ENCODE assay signal across 14 mouse cellular contexts in the genomic region with DNA sequence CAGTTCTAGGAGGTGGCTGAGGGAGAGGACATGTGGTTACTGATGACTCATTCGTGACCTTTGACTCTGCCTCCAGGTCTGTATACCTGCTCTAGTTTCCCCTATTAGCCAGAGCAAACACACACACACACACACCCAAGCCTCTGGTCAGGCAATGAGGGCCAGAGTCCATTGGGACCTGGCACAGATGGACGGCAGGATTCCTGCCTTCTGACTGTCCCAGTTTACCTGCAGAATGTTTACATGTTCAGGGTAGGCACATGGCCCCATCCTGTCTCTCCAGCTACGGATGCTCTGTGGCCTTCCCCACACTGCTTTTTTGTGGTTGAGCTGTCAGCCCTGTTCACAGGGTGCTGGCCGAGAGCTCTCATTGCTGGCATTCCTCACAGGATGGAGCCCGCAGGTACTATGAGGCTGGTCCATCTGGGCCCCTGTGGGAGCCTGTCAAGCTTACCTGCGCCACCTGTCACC. TPM values are rescaled to one million over a fixed set of nuclear protein-coding genes. Genes with fewer than 3 reads are reported as not detected.
A peak's percentile ranks its signal among the peaks of the same experiment; 100 is the strongest.
DNase-seq lines count a peak whose midpoint lies in the region; ATAC-seq lines count a peak whose summit lies in the region.
"Had no signal": no experiment of that assay in that cellular context is flagged by ENCODE, and none has a peak within 500 bp of the region (broad histone marks: within the 10 kb centered on the region; RNA-seq: fewer than 3 reads in every experiment).

No protein-coding gene starts in this region.

- peaks cover 8% of the 10 kb centered on the region for H3K36me3 ChIP-seq in kidney, embryonic 14.5 days (ENCODE audit: control insufficient read depth, insufficient read depth, low read length)
- H3K36me3 ChIP-seq in liver, embryonic 13.5 days = peaks cover 9% of the 10 kb centered on the region
- H3K36me3 ChIP-seq in hindbrain, embryonic 10.5 days = peaks cover 11% of the 10 kb centered on the region

- no peak overlapping the region for H3K4me3 ChIP-seq in kidney, embryonic 14.5 days (ENCODE audit: low read length)
- no peak overlapping the region for H3K4me3 ChIP-seq in liver, embryonic 13.5 days (replicated peaks)
- no peak overlapping the region for H3K4me3 ChIP-seq in hindbrain, embryonic 10.5 days
- H3K4me3 ChIP-seq: embryonic facial prominence, embryonic 13.5 days; gastrocnemius, adult 2 months; hindbrain, embryonic 15.5 days; limb, embryonic 15.5 days; myocyte had no signal

- no peak overlapping the region for H3K4me2 ChIP-seq in kidney, embryonic 14.5 days (replicated peaks; ENCODE audit: low read depth, low read length)
- H3K4me2 ChIP-seq in liver, embryonic 13.5 days = peak overlapping the region; percentile 25; the same call in 1 of the 2 replicates
- H3K4me2 ChIP-seq: embryonic facial prominence, embryonic 13.5 days; hindbrain, embryonic 15.5 days; limb, embryonic 15.5 days had no signal

- no peak for ATAC-seq in kidney, embryonic 14.5 days (ENCODE audit: low FRiP score, low TSS enrichment)
- peak; percentile 39 for ATAC-seq in liver, embryonic 13.5 days (ENCODE audit: low read depth)

- no peak overlapping the region for H3K27ac ChIP-seq in kidney, embryonic 14.5 days (ENCODE audit: low read depth, low read length)
- peak overlapping the region; percentile 73 for H3K27ac ChIP-seq in liver, embryonic 13.5 days
- no peak overlapping the region for H3K27ac ChIP-seq in hindbrain, embryonic 10.5 days
- H3K27ac ChIP-seq: embryonic facial prominence, embryonic 13.5 days; gastrocnemius, adult 2 months; hindbrain, embryonic 15.5 days; limb, embryonic 15.5 days had no signal

- no peak overlapping the region for H3K9ac ChIP-seq in kidney, embryonic 14.5 days (ENCODE audit: low read depth, low read length)
- no peak overlapping the region for H3K9ac ChIP-seq in liver, embryonic 13.5 days
- H3K9ac ChIP-seq: embryonic facial prominence, embryonic 13.5 days; hindbrain, embryonic 15.5 days; limb, embryonic 15.5 days had no signal

- DNase-seq in kidney, adult 11 months = peak; percentile 71
- peak; percentile 19 to 35 for DNase-seq in CD8-positive naive resting alpha-beta T cell, adult 2 months (ENCODE audit: low read depth in 2 of 2, low spot score in 2 of 2)
- DNase-seq in induced T-regulatory cell, adult 2 months (ENCODE audit: low read depth) = peak; percentile 72
- no peak for DNase-seq in liver, embryonic 13.5 days
- no peak for DNase-seq in hindbrain, embryonic 10.5 days (ENCODE audit: low spot score)
- DNase-seq in frontal cortex, adult 2 months (ENCODE audit: extremely low spot score in 1 of 2, low spot score in 1 of 2) = no peak
- no peak for DNase-seq in frontal cortex, postnatal 14 days (ENCODE audit: low spot score in 2 of 2)
- DNase-seq: adrenal gland, postnatal 25 days; gastrocnemius, adult 2 months had no signal

- 60% methylated on average over 6 of the region's 6 CpGs for WGBS in kidney, embryonic 14.5 days
- WGBS in liver, embryonic 13.5 days (ENCODE audit: insufficient replicate concordance) = 38% methylated on average over 6 of the region's 6 CpGs
- WGBS in hindbrain, embryonic 10.5 days = 58% methylated on average over 6 of the region's 6 CpGs

- peaks cover 37% of the 10 kb centered on the region for H3K4me1 ChIP-seq in kidney, embryonic 14.5 days (ENCODE audit: control insufficient read depth, insufficient read depth, low read length)
- peaks cover 69% of the 10 kb centered on the region for H3K4me1 ChIP-seq in liver, embryonic 13.5 days (replicated peaks)
- peaks cover 60% of the 10 kb centered on the region for H3K4me1 ChIP-seq in hindbrain, embryonic 10.5 days (replicated peaks)

- no peaks in the 10 kb centered on the region for H3K27me3 ChIP-seq in kidney, embryonic 14.5 days (ENCODE audit: control insufficient read depth, insufficient read depth, low read length)
- H3K27me3 ChIP-seq in liver, embryonic 13.5 days = peaks cover 11% of the 10 kb centered on the region
- H3K27me3 ChIP-seq in hindbrain, embryonic 10.5 days (ENCODE audit: insufficient read depth, poor library complexity, severe bottlenecking) = peaks cover 3% of the 10 kb centered on the region; the same call in 1 of the 2 replicates
- H3K27me3 ChIP-seq: embryonic facial prominence, embryonic 13.5 days; hindbrain, embryonic 15.5 days; limb, embryonic 15.5 days had no signal

- H3K9me3 ChIP-seq in kidney, embryonic 14.5 days (ENCODE audit: control insufficient read depth, low read length) = no peaks in the 10 kb centered on the region
- no peaks in the 10 kb centered on the region for H3K9me3 ChIP-seq in liver, embryonic 13.5 days (replicated peaks)
- H3K9me3 ChIP-seq in hindbrain, embryonic 10.5 days = no peaks in the 10 kb centered on the region
- H3K9me3 ChIP-seq: embryonic facial prominence, embryonic 13.5 days; hindbrain, embryonic 15.5 days; limb, embryonic 15.5 days had no signal

RNA-seq across cellular contexts. Expression of a gene that starts 2.0 kb away (rescaled TPM):
- 0.23 and 0.31 TPM in 2 replicates for polyA plus RNA-seq in kidney, embryonic 14.5 days (2014; fragmentation: Nextera tagmentation; extraction: Ambion mirVana)
- 0.10 and 0.13 TPM in 2 replicates for polyA plus RNA-seq in liver, embryonic 13.5 days (2015; fragmentation: Nextera tagmentation; extraction: Ambion mirVana)
- 0.12 and 0.33 TPM in 2 replicates for polyA plus RNA-seq in hindbrain, embryonic 10.5 days (2016; fragmentation: Nextera tagmentation; extraction: Ambion mirVana)
- 0.25 and 0.26 TPM in 2 replicates for polyA plus RNA-seq in frontal cortex, adult 2 months (2012; rRNA removed)

RNA-seq across cellular contexts. Expression of a gene that starts 2.5 kb away (rescaled TPM):
- polyA plus RNA-seq in kidney, embryonic 14.5 days (2014; fragmentation: Nextera tagmentation; extraction: Ambion mirVana) = 7.0 and 9.7 TPM in 2 replicates
- polyA plus RNA-seq in liver, embryonic 13.5 days (2015; fragmentation: Nextera tagmentation; extraction: Ambion mirVana) = 6.8 and 7.6 TPM in 2 replicates
- 21.4 and 24.2 TPM in 2 replicates for polyA plus RNA-seq in hindbrain, embryonic 10.5 days (2016; fragmentation: Nextera tagmentation; extraction: Ambion mirVana)
- polyA plus RNA-seq in frontal cortex, adult 2 months (2012; rRNA removed) = 10.3 and 12.2 TPM in 2 replicates

RNA-seq across cellular contexts. Expression of a gene that starts 17.9 kb away (rescaled TPM):
- 61.3 and 64.7 TPM in 2 replicates for polyA plus RNA-seq in kidney, embryonic 14.5 days (2014; fragmentation: Nextera tagmentation; extraction: Ambion mirVana)
- polyA plus RNA-seq in liver, embryonic 13.5 days (2015; fragmentation: Nextera tagmentation; extraction: Ambion mirVana) = 13.3 and 14.1 TPM in 2 replicates
- polyA plus RNA-seq in hindbrain, embryonic 10.5 days (2016; fragmentation: Nextera tagmentation; extraction: Ambion mirVana) = 33.2 and 38.1 TPM in 2 replicates
- 122 and 128 TPM in 2 replicates for polyA plus RNA-seq in frontal cortex, adult 2 months (2012; rRNA removed)

RNA-seq across cellular contexts. Expression of a gene that starts 28.4 kb away (rescaled TPM):
- 11.0 and 15.6 TPM in 2 replicates for polyA plus RNA-seq in kidney, embryonic 14.5 days (2014; fragmentation: Nextera tagmentation; extraction: Ambion mirVana)
- 2.2 and 3.1 TPM in 2 replicates for polyA plus RNA-seq in liver, embryonic 13.5 days (2015; fragmentation: Nextera tagmentation; extraction: Ambion mirVana)
- 24.1 and 24.4 TPM in 2 replicates for polyA plus RNA-seq in hindbrain, embryonic 10.5 days (2016; fragmentation: Nextera tagmentation; extraction: Ambion mirVana)
- 3.8 and 4.3 TPM in 2 replicates for polyA plus RNA-seq in frontal cortex, adult 2 months (2012; rRNA removed)

RNA-seq across cellular contexts. Expression of a gene that starts 59.3 kb away (rescaled TPM):
- polyA plus RNA-seq in kidney, embryonic 14.5 days (2014; fragmentation: Nextera tagmentation; extraction: Ambion mirVana) = 26.3 and 33.8 TPM in 2 replicates
- polyA plus RNA-seq in liver, embryonic 13.5 days (2015; fragmentation: Nextera tagmentation; extraction: Ambion mirVana) = 1.5 and 1.8 TPM in 2 replicates
- 34.0 and 34.6 TPM in 2 replicates for polyA plus RNA-seq in hindbrain, embryonic 10.5 days (2016; fragmentation: Nextera tagmentation; extraction: Ambion mirVana)
- polyA plus RNA-seq in frontal cortex, adult 2 months (2012; rRNA removed) = 1.5 and 2.7 TPM in 2 replicates

Comparison
In these comparisons a context has a peak if more than half of its experiments do, and no peak if none do; other contexts are left out.
1. DNase-seq: peak in kidney, adult 11 months (single experiment), CD8-positive naive resting alpha-beta T cell, adult 2 months (2 of 2) and induced T-regulatory cell, adult 2 months (single experiment); none in liver, embryonic 13.5 days (single experiment), hindbrain, embryonic 10.5 days (single experiment), frontal cortex, adult 2 months (0 of 2) and frontal cortex, postnatal 14 days (0 of 2).